ENCODE assay signal across 9 mouse cellular contexts in the genomic region with DNA sequence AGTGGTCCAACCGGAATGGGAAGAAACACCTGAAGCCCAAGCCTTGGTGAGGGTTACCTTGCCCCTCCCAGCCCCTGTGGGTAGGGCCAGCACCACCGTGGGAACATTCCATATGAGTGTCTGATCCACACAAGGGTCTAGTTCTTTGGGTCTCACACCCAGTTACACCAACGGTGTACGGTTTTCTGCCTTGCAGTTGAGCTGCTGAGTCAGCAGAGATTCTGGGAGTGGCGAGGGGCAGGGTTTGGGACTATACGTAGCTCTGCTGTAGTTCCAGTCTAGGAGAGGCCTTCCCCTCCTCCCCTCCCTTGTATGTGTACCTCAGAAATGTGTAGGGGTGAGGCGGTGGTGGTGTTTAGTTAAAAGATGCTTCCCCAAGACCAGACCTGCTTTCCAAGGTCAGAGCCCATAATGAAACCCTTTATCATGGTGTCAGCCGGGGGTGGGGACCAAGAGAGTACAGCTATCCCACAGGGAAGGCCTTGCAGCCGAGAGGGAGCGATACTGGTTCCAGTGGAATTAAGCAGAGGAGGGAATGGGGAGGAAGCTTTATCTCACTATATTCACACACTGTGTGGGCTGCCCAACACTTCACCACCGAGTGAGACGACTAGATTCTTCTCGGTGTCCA. TPM values are rescaled to one million over a fixed set of nuclear protein-coding genes. Genes with fewer than 3 reads are reported as not detected.
DNase-seq lines count a peak whose midpoint lies in the region; ATAC-seq lines count a peak whose summit lies in the region.
"Had no signal": no experiment of that assay in that cellular context is flagged by ENCODE, and none has a peak within 500 bp of the region (broad histone marks: within the 10 kb centered on the region; RNA-seq: fewer than 3 reads in every experiment).

No protein-coding gene starts in this region.

- ATAC-seq in forebrain, embryonic 15.5 days (replicated peaks), result no peak
- no peak for ATAC-seq in liver, embryonic 15.5 days (ENCODE audit: insufficient read depth)
- ATAC-seq in neural tube, embryonic 15.5 days (ENCODE audit: low FRiP score), result no peak

- peak; percentile 25 for DNase-seq in kidney, postnatal 14 days
- no peak for DNase-seq in kidney, adult 18-20 months
- DNase-seq in frontal cortex, adult 2 months (ENCODE audit: extremely low spot score in 1 of 2, low spot score in 1 of 2), result no peak
- DNase-seq in spleen, adult 18-20 months, result no peak
- DNase-seq in thymus, postnatal 25 days, result no peak

- 0 out of 2 replicates have a peak, but pooled peaks cover 4% of the 10 kb centered on the region for H3K27me3 ChIP-seq in forebrain, embryonic 15.5 days
- peaks cover 3% of the 10 kb centered on the region; the same call in 1 of the 2 replicates for H3K27me3 ChIP-seq in liver, embryonic 15.5 days
- no peaks in the 10 kb centered on the region for H3K27me3 ChIP-seq in neural tube, embryonic 15.5 days (replicated peaks)
- H3K27me3 ChIP-seq: megakaryocyte, embryonic 14.5 days had no signal

- H3K4me1 ChIP-seq in forebrain, embryonic 15.5 days, result peaks cover 21% of the 10 kb centered on the region
- H3K4me1 ChIP-seq in liver, embryonic 15.5 days (replicated peaks), result peaks cover 38% of the 10 kb centered on the region
- peaks cover 20% of the 10 kb centered on the region for H3K4me1 ChIP-seq in neural tube, embryonic 15.5 days

- peak overlapping the region; percentile 73 for H3K4me3 ChIP-seq in forebrain, embryonic 15.5 days
- 0 out of 2 replicates have a peak overlapping the region, but pooled peaks have one; percentile 71 for H3K4me3 ChIP-seq in liver, embryonic 15.5 days (replicated peaks)
- peak overlapping the region; percentile 71 for H3K4me3 ChIP-seq in neural tube, embryonic 15.5 days (replicated peaks)

- no peaks in the 10 kb centered on the region for H3K36me3 ChIP-seq in forebrain, embryonic 15.5 days
- H3K36me3 ChIP-seq in liver, embryonic 15.5 days (replicated peaks), result no peaks in the 10 kb centered on the region
- no peaks in the 10 kb centered on the region for H3K36me3 ChIP-seq in neural tube, embryonic 15.5 days

- H3K4me2 ChIP-seq in forebrain, embryonic 15.5 days (replicated peaks), result peak overlapping the region; percentile 90
- H3K4me2 ChIP-seq in liver, embryonic 15.5 days, result peak overlapping the region; percentile 98
- peak overlapping the region; percentile 83 for H3K4me2 ChIP-seq in neural tube, embryonic 15.5 days

- H3K27ac ChIP-seq in forebrain, embryonic 15.5 days (replicated peaks), result no peak overlapping the region; the same call in 1 of the 2 replicates
- H3K27ac ChIP-seq in liver, embryonic 15.5 days (replicated peaks), result no peak overlapping the region
- H3K27ac ChIP-seq in neural tube, embryonic 15.5 days (replicated peaks), result no peak overlapping the region

- no peaks in the 10 kb centered on the region for H3K9me3 ChIP-seq in forebrain, embryonic 15.5 days
- no peaks in the 10 kb centered on the region for H3K9me3 ChIP-seq in liver, embryonic 15.5 days (replicated peaks)
- no peaks in the 10 kb centered on the region for H3K9me3 ChIP-seq in neural tube, embryonic 15.5 days (replicated peaks)
- H3K9me3 ChIP-seq: megakaryocyte, embryonic 14.5 days had no signal

- WGBS in forebrain, embryonic 15.5 days, result 29% methylated on average over 13 of the region's 13 CpGs
- WGBS in liver, embryonic 15.5 days (ENCODE audit: insufficient replicate concordance), result 25% methylated on average over 13 of the region's 13 CpGs
- WGBS in neural tube, embryonic 15.5 days, result 33% methylated on average over 13 of the region's 13 CpGs

- no peak overlapping the region for H3K9ac ChIP-seq in forebrain, embryonic 15.5 days (replicated peaks)
- no peak overlapping the region for H3K9ac ChIP-seq in liver, embryonic 15.5 days
- no peak overlapping the region for H3K9ac ChIP-seq in neural tube, embryonic 15.5 days (replicated peaks)

RNA-seq across cellular contexts. Expression of a gene that starts 4.6 kb away (rescaled TPM):
- 104 and 107 TPM in 2 replicates for polyA plus RNA-seq in forebrain, embryonic 15.5 days (2015; fragmentation: Nextera tagmentation; extraction: Ambion mirVana)
- 5.6 TPM in 2 replicates for polyA plus RNA-seq in liver, embryonic 15.5 days (2015; fragmentation: Nextera tagmentation; extraction: Ambion mirVana)
- polyA plus RNA-seq in neural tube, embryonic 15.5 days (2015; fragmentation: Nextera tagmentation; extraction: Ambion mirVana), result 59.0 and 59.5 TPM in 2 replicates
- 29.9 and 31.5 TPM in 2 replicates for polyA plus RNA-seq in frontal cortex, adult 2 months (2012; rRNA removed)

RNA-seq across cellular contexts. Expression of a gene that starts 5.9 kb away (rescaled TPM):
- not detected in 2 replicates for polyA plus RNA-seq in forebrain, embryonic 15.5 days (2015; fragmentation: Nextera tagmentation; extraction: Ambion mirVana)
- not detected in 2 replicates for polyA plus RNA-seq in liver, embryonic 15.5 days (2015; fragmentation: Nextera tagmentation; extraction: Ambion mirVana)
- not detected in 2 replicates for polyA plus RNA-seq in neural tube, embryonic 15.5 days (2015; fragmentation: Nextera tagmentation; extraction: Ambion mirVana)
- polyA plus RNA-seq in frontal cortex, adult 2 months (2012; rRNA removed), result 0.08 TPM in 1 of 2 replicates, not detected in the other
